Mouse (Mus musculus) activated CD4-positive, CD25-positive, alpha-beta regulatory T cell, adult 9 weeks (primary cell): ENCODE results near the gene A630095E13Rik. TPM values are rescaled to one million over a fixed set of nuclear protein-coding genes. Genes with fewer than 3 reads are reported as not detected.

Experiments used
- polyA plus RNA-seq: library from polyadenylated mRNA; unstranded; fragments of 100-300 nt; shearing (Covaris generic); gene quantifications from one replicate; pipeline ENCODE4 v1.2.1, GENCODE M21; 2017

A630095E13Rik gene
- not detected for polyA plus RNA-seq

DNA sequence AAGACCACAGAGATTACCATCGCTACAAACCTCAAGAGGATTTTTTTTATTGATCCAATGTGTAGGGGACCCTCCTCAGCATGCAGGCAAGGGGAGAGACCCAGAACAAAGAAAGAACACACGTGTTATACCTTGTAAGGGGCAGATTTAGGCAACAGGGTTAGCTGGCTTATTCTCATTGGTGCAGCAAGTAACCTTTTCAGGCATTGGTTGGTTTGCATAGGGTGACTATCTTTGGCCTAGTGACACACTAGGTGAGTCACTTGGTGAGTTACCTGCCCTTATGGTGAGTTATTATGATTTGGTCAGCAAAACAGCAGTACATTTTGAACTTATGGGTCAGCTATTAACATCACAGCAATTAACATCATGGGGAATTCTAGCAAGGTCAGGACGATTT is at the start of gene A630095E13Rik:
A630095E13Rik (minus strand) TSS at position 101 of the 400 bp plus-strand sequence.

DNA sequence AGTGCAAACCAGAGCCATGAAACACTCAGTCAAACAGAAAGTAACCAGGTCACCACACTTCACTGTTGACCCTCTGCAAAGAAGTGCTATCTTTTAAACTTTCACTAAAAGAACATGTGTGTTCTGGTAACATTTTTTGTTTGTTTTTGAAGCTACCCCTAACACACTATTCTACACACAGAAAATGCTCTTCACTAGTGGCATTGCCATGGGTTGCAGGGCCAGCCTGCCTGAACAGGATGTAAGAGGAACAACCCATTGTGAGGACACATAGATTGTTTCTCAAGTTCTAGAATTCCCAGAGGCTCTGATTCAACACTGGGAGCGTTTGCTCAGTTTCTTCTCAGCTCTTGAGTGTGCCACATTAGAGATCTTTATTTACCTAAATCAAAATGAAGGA is 49.7 kb upstream of the A630095E13Rik start, which contains the start of gene Acrv1:
Acrv1 (plus strand) TSS at position 301 of the 400 bp plus-strand sequence.

Other genes with a start within 250 kb of the A630095E13Rik start
- not detected for gene Gm7257, start 211.5 kb downstream of the A630095E13Rik start, polyA plus RNA-seq
- not detected for gene Gm9513, start 167.7 kb downstream of the A630095E13Rik start, polyA plus RNA-seq
- not detected for gene Gm5615, start 101.4 kb downstream of the A630095E13Rik start, polyA plus RNA-seq
- gene Gm17689, start 60.7 kb downstream of the A630095E13Rik start, polyA plus RNA-seq: not detected
- gene Acrv1, start 49.8 kb upstream of the A630095E13Rik start, polyA plus RNA-seq: not detected
- 8.7 TPM for gene Chek1, start 83.7 kb upstream of the A630095E13Rik start, polyA plus RNA-seq
- gene Stt3a, start 124.3 kb upstream of the A630095E13Rik start, polyA plus RNA-seq: 256 TPM
- 17.6 TPM for gene Ei24, start 154.0 kb upstream of the A630095E13Rik start, polyA plus RNA-seq
- gene Fez1, start 178.5 kb upstream of the A630095E13Rik start, polyA plus RNA-seq: not detected